Mouse (Mus musculus): ENCODE measurements around the gene Mnx1.
"Not testable (repeated sequence)": the region's sequence is repeated elsewhere in the genome, so short reads cannot be mapped to it uniquely, and the experiment has no call there.

Gene Mnx1

DNA sequence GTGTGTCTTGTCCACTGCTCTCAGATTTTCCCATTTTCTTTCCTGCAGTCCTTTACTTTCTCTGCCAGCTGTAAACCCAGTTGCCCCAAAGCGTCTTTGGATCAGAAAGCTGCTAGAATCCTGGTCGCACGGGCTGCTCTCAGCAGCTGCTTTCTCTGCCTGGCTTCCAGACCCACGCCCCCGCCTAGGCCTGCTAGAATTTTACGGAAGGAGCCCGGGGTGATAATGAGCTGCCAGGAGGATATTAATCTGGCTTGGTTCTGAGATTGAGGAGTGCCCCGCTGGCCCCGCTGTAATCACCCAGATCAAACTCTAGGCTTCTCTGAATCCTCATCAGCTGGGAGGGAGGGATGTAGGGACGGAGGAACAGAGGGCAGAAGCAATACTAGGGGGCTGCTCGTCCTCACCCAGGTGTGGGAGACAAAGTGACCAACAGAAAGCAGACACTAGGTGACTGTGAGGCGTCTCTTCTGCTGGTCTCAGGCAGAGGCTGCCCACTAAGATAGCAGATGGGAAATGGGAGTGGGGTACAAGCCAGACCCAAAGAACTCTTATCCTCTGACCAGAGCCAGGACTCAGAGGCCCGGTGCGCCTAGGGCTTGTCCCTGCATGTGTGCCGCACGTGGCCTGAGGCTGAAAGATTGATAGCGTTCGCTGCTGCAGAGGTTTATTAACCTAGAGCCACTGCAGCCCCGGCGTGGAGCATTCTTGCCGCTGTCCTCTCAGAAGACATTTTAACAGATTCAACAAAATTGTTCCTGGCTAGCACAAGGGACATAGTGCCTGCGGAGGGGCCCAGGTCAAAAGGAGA, 6.2 kb downstream of the Mnx1 start:
- POLR2A ChIA-PET = interaction anchor here (0.7 to 1.8 kb wide), 7 partner anchors 7 to 38 kb away, joined by 3 to 7 read pairs (median 4); partner anchors contain the start of gene Nom1 (in 1 of the 4)
- CTCF ChIA-PET = no interaction called here

DNA sequence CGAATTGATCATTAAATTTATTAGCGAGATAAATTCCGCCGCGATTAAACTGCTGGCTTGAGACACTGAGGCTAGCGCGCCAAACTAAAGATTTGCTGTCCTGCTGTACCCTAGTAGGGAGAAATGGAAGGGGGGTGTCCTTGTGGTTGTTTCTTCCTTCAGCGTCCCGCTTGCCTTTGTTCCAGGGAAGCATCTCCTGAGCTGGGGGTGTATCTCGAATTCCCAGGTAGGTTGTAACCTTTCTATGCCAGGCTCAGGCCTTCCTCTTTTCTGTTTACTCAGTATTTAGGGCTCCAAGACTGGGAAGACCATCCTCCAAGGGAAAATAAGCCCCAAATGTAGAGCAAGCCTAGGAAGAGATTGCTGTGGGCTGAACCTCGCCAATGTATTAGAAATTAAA, 6.9 kb downstream of the Mnx1 start:
- ChIA-PET POLR2A (interaction anchor here in 3 of 4 experiments (0.7 to 1.6 kb wide), 5 partner anchors 8 to 37 kb away, joined by 3 to 7 read pairs (median 4); partner anchors contain the start of gene Nom1 (in 1 of the 3)), CTCF (no interaction called here)

DNA sequence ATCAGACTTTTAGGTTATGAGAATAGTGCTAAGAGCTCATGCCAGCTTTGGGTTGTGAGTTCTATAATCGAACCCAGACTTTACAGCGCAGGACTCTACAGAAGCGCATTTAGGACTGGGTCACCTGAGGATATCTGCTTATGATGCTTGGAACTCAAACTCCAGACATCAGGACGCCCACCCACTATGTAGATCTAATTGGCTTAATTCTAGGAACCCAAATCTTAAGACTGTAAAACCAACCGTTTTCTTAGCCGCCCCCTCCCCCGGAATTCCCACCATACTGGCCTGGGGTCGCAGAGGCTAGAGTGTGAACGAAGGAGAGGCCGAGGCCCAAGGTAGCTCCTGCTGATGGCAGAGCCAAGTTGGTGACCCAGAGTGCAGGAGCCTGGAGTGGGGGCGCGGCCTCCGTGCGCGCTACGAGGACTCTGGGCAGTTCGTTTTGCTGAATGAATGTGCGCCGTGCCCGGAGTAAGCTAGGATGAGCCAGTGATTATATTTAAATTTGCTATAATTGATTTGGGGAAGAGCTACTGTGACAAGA, 7.3 kb downstream of the Mnx1 start:
- CTCF ChIA-PET = interaction anchor here in 1 of 4 experiments (0.8 kb wide), 1 partner anchor 81 kb away, joined by 3 read pairs; no protein-coding TSS in a partner anchor
- POLR2A ChIA-PET = interaction anchor here in 3 of 4 experiments (0.5 to 1.6 kb wide), 7 partner anchors 8 to 99 kb away, joined by 3 to 7 read pairs (median 4); no protein-coding TSS in a partner anchor

DNA sequence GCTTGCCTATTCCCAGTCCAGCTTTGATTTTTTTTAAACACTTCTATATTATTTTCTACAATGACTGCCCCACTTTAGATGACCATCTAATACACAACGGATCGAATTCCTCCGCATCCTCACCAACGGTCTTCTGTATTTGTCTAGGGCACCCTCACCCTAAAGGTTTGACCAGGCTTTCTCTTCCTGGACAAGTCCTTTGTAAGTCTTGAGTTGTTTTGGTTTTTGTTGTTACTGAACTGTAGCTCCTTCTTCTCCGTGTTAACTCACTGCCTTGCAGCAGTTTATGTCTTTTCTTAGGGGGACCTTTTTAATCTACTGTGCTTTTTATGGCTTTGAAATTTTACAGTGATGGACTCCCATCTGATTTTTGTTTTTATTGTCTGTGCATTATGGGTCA, 8.0 kb downstream of the Mnx1 start:
- POLR2A ChIA-PET = interaction anchor here in 3 of 4 experiments (0.5 to 1.6 kb wide), 6 partner anchors 9 to 99 kb away, joined by 3 to 7 read pairs (median 4); no protein-coding TSS in a partner anchor
- CTCF ChIA-PET = interaction anchor here in 1 of 4 experiments (0.8 kb wide), 1 partner anchor 81 kb away, joined by 3 read pairs; no protein-coding TSS in a partner anchor

DNA sequence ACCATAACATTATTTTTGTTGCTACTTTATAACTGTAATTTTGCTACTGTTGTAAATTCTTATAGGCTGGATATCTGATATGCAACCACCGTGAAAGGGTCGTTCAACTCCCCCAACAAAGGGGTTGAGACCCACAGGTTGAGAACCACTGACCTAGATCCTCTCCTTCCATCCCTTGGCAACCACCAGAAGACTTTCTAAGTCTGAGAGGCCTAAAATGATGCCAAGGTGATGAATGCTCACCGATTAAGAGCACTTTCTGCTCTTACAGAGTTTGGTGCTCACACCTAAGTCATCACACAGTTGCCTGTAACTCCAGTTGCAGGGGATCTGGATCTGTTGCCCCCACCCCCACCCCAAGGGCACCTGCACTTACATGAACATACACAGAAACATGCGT, 8.8 kb downstream of the Mnx1 start:
- ChIA-PET CTCF (no interaction called here), POLR2A (no interaction called here)

DNA sequence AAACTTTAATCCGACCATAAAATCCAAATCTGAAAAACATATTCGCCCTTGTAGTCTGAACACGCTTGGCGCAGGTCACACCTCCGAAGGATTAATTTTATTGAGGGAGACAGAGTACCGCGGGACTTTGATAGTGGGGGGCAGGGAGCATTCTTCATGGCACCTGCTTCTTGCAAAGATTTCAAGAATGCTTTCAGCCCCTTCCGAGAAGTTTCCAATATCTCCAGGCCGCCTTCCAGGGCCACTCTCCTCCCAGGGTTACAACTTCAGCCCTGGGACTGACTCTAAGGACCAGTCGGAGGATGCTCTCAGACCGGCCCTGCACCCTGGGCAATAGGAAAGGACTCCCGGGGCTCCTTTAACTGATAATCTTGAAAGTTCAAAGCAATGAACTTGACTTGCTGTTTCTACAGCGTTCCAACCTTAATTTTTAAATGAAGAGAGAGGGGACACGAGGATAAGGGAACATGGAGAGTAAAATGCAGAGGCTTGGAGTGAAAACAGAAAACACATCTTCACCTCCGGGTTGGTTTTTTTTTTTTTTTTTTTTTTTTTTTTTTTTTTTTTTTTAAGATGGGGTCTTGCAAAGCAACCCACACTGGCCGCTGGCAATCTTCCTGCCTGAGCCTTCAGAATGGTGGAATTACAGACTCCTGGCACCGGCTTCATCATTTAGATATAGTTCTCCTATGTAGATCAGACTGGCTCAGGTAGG, 9.8 kb downstream of the Mnx1 start:
- POLR2A ChIA-PET = interaction anchor here in 2 of 4 experiments (1.1 to 2.4 kb wide), 7 partner anchors 9 to 101 kb away, joined by 3 to 19 read pairs (median 6); partner anchors contain the start of genes Mnx1 (in 2 of the 2), Lmbr1 (in 1 of the 2), Nom1 (in 1 of the 2) and Ube3c (in 1 of the 2)
- CTCF ChIA-PET = interaction anchor here in 1 of 4 experiments (0.5 kb wide), 1 partner anchor 733 kb away, joined by 5 read pairs; no protein-coding TSS in a partner anchor

DNA sequence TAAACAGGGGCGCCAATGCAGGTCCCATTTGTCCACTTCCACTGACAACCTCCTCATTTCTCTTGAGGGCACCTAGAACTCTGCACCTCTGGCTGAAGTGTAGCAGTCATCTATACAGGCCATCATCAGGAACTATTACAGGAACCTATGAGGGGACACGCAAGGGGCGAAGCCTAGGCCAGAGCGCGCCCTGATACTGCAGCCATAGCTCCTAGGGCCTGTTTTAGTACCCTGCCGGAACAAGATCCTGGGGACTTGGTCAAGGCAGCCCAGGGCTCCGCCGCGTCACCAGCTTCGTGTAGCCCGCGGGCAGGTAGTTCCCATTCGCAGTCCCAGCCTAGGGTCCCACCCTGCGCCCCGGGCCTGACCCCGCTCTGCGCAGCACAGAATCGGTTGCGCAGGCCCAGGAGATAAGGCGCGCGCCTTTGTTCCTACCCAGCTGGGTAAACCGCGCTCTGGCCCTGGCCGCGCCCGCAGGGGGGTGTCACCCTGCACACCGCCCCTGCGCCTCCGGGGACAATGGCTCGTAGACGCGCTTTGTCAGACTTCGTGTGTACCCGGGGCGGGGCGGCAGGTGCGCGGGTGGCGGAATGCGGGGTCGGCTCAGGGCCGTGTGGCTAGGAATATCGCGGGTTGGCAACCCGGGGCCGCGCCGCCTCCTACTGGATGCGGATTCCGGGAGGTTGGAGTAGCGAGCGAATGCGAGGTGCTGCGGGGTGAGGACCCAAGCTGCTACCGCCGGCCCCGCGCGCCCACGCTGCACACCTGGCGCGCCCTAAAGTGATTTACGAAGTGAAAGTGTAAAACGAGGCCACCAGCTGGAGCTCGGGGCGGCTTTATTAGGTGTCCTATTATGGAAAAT, 10.6 kb downstream of the Mnx1 start:
- ChIA-PET POLR2A (interaction anchor here in 3 of 4 experiments (0.6 to 2.4 kb wide), 12 partner anchors 9 to 269 kb away, joined by 3 to 19 read pairs (median 4); partner anchors contain the start of genes Mnx1 (in 2 of the 3), Lmbr1 (in 1 of the 3), Nom1 (in 1 of the 3) and Ube3c (in 1 of the 3)), CTCF (interaction anchor here in 2 of 4 experiments (0.5 to 1.2 kb wide), 2 partner anchors 11 to 734 kb away, joined by 4 to 5 read pairs; partner anchors contain the start of gene Mnx1 (in 1 of the 2))

DNA sequence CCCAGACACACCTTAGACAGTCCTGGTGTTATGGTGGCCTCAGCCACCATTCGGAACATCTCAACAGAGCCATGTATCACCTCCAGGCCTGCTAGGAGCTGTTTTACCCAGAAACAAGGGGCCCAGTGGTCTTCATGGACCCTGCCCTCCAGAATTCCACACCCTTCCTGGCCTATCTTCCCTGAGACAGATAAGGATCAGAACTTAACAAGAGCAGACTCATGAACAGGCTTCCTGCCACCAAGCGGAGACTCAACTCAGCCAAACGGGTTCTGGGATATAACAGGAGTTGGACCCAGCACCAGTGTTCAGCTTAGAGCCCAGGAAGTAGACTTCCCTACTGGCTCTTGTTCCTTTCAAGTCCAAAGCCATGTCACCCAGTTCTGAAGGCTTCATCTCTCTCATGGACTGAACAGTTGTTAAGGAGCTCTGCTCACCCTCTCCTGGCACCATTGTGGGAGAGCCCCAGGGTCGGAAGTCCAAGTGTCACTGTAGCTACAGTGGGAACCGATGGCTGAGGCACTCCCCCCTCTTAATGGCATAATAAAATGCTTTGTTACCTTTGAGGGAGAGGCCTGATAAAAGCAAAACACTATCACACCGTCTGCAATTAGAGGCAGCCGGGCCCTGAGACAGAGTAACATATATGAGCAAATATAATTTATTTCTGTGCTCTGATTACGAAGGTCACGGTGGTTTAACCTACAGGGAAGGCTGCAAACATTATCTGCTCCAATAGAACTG, 15.2 kb downstream of the Mnx1 start:
- CTCF ChIA-PET = interaction anchor here in 1 of 4 experiments (0.6 kb wide), 1 partner anchor 40 kb away, joined by 3 read pairs; no protein-coding TSS in a partner anchor
- POLR2A ChIA-PET = interaction anchor here in 1 of 4 experiments (0.5 to 1.9 kb wide), 3 partner anchors 8 to 13 kb away, joined by 3 to 7 read pairs (median 4); no protein-coding TSS in a partner anchor

DNA sequence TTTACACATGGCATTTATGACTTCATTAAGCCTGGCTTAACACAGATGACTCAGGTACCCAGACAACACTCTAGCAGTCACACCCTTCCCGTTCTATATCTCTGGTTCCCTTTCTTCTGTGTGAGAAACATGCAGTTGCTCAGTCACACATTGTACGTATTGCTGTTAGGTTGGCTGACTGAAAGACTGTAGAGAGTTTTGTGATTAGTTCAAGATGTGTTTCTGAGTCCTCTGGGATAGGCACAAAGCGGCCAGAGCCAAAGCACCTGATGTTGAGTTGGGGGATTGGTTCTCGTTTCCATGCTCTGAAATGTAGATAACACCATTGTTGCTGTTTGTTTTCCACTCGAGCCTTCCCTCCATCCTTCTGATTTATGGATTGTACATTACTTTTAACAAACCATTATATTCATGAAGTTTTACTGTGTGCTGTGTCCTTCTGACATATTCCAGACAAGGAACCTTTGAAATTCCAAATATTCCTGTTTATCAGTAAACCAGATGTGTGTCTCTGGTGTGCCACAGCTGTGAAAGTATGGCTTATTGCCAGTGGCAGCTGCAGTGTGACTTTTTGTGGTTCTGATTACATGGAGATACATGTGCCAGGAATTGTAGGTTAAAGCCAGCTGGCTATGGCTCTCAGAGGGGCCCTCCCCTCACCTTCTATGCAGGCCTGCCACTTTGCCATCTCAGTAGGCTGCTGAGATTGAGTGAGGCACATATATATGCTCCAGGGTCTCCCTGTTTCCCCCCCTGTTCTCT, 21.2 kb downstream of the Mnx1 start:
- CTCF ChIA-PET = interaction anchor here in 2 of 4 experiments (0.6 to 0.8 kb wide), 2 partner anchors 67 to 217 kb away, joined by 5 to 7 read pairs; no protein-coding TSS in a partner anchor
- POLR2A ChIA-PET = interaction anchor here in 2 of 4 experiments (0.6 to 2.2 kb wide), 6 partner anchors 7 to 1761 kb away, joined by 3 to 9 read pairs (median 3); partner anchors contain the start of gene Mnx1 (in 1 of the 2)

DNA sequence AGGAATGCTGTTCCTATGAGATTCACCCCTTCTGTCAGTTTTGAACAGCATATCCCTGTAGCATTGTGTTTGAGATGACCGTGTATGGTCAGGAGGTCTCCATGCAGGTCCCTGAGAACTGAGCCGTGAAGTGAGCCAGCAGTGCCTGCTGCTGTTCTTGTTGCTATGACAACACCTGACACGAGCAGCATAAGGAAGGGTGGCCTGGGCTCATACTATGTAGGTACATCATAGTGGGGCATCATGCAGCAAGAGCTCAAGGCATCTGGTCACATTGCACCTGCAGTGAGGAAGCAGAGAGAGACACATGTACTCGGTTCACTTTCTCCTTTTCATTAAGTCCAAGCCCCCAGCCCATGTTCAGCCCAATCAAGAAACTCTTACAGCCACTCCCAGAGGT, 25.9 kb downstream of the Mnx1 start:
- CTCF ChIA-PET = no interaction called here
- POLR2A ChIA-PET = interaction anchor here in 2 of 4 experiments (1.1 to 3.6 kb wide), 6 partner anchors 8 to 31 kb away, joined by 3 to 11 read pairs (median 5); partner anchors contain the start of genes Mnx1 (in 1 of the 2) and Nom1 (in 1 of the 2)

DNA sequence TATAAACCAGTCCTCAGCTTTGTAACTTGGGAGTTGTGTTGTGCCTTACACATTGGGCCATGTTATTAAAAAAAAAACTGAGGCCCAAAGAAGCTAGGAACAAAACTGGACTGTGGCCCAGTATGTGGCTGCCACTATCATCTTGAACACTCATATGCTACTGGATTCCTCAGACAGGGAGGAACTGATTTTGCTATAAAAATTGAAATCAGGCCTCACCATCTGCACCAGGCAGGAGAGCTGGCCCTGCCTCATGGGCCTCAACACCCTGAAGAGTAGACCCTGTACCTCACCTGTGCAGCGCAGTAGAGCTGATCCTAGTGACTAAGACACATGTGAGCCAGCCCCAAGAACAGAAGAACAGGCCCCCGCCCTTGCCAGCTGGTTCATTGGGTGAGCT, 33.0 kb downstream of the Mnx1 start:
- POLR2A ChIA-PET = interaction anchor here in 1 of 4 experiments (3.0 kb wide), 1 partner anchor 10 kb away, joined by 14 read pairs; the partner anchor contains the start of gene Nom1

DNA sequence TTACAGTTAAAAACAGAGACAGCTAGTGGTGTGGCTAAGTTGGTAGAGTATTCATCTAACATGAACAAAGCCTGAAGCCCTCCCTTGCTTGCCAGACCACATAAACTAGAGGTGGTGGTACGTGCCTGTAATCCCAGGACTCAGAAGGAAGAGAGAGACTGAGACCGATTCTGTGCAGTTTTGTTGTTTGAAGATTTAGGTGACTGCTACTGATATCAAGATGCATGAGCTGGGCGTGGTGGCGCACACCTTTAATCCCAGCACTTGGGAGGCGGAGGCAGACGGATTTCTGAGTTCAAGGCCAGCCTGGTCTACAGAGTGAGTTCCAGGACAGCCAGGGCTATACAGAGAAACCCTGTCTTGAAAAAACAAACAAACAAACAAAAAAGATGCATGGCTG, 41.5 kb downstream of the Mnx1 start:
- POLR2A ChIA-PET = interaction anchor here in 1 of 4 experiments (0.6 kb wide), 1 partner anchor 19 kb away, joined by 5 read pairs; no protein-coding TSS in a partner anchor
- CTCF ChIA-PET = not testable (repeated sequence)

More for the DNA sequence above, 33.0 kb downstream of the Mnx1 start:
- CTCF ChIA-PET = interaction anchor here in 1 of 4 experiments (0.5 kb wide), 1 partner anchor 377 kb away, joined by 3 read pairs; no protein-coding TSS in a partner anchor

DNA sequence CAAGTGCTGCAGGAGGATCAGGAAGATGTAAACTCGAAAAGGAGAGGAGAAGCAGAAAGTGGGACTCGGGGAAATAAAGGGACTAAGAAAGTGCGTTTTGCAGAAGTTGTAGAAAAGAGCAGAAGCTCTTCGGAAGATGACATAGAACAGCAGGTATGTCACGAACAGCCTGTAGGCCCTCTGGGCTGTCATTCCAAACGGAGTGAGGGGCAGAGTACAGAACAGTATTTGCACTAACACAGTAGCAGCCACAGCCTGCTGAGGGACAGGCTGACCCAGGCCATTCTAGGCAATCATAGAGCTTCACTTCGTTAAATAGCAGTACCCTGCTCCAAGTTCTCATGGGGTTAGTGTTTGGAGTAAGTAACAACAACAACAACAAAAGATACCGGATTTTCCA, 42.8 kb downstream of the Mnx1 start:
- POLR2A ChIA-PET = interaction anchor here in 2 of 4 experiments (0.8 to 3.1 kb wide), 15 partner anchors 8 to 207 kb away, joined by 3 to 14 read pairs (median 8); partner anchors contain the start of gene Lmbr1 (in 2 of the 2)

DNA sequence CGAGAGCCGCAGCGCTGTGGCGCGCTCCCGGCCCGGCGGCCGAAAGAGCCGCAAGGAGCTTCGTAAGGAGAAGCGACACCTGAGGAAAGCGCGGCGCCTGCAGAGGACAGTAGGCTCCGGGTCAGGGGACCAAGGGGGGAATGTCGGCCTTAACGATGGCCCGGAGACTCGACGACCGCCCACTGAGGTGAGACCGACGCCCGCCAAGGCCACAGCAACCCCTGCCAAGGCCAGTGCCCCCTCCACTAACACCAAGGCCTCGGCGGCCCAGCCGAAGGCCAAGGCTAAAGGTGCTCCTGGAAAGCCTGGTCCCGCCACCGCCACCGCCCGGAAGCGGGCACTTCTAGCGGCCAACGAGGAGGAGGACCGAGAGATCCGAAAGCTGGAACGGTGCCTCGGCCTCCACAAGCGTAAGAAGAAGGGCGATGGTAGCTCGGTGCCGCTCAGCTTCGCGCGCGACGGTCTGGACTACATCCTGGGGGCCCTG, 43.4 kb downstream of the Mnx1 start:
- ChIA-PET POLR2A (interaction anchor here in 3 of 4 experiments (0.6 to 3.1 kb wide), 31 partner anchors 8 to 1276 kb away, joined by 3 to 14 read pairs (median 4); partner anchors contain the start of genes Lmbr1 (in 3 of the 3), Mnx1 (in 1 of the 3) and Rnf32 (in 1 of the 3)), CTCF (interaction anchor here in 2 of 4 experiments (0.7 to 1.2 kb wide), 4 partner anchors 9 to 253 kb away, joined by 3 read pairs; no protein-coding TSS in a partner anchor)

More for the DNA sequence above, 42.8 kb downstream of the Mnx1 start:
- CTCF ChIA-PET = interaction anchor here in 1 of 4 experiments (0.9 to 1.2 kb wide), 3 partner anchors 8 to 253 kb away, joined by 3 read pairs; no protein-coding TSS in a partner anchor

Measured in embryonic stem cell, embryonic (primary cell).